Mouse (Mus musculus): ENCODE results near the gene Olfr131. TPM values are rescaled to one million over a fixed set of nuclear protein-coding genes. Genes with fewer than 3 reads are reported as not detected.

Olfr131 gene
- not detected for total RNA-seq (2023)

GRCm38 (mm10) chr17:38088593-38088992 is at the start of gene Olfr131:
Gene Olfr131, minus strand, starts transcription at chr17:38088693.

DNA sequence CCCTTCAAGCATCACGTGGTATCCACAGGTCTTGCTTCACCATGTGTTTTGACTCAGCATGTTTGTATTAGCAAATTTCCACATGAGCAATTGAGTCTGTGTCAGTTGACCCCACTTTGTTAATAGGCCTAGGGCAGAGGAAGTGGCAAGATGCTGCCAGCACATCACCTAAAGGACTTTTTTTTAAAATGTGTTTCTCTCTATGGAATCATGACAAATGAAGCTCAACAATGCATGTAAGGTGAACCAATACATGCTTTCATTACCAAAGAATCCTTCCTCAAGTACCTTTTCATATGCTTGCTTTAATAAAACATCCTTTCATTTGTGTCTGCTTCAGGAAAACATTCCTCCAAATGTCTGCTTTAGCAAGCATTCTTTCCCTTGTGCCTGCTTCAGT is 45.9 kb upstream of the Olfr131 start, which contains the start of gene Olfr132:
TSS of gene Olfr132 (minus strand) at position 101 of the 400 bp plus-strand sequence.

GRCm38 (mm10) chr17:38063621-38064020 is 24.9 kb downstream of the Olfr131 start, which contains the start of gene Olfr130:
Gene Olfr130, plus strand, starts transcription at chr17:38063921.

GRCm38 (mm10) chr17:38059979-38060378 is 28.5 kb downstream of the Olfr131 start, which contains the start of gene Olfr129:
Gene Olfr129, minus strand, starts transcription at chr17:38060079.

Other genes with a start within 250 kb of the Olfr131 start
- gene Olfr126, start 241.2 kb downstream of the Olfr131 start, total RNA-seq (2023): not detected
- not detected for gene Olfr127, start 188.3 kb downstream of the Olfr131 start, total RNA-seq (2023)
- not detected for gene Olfr128, start 168.1 kb downstream of the Olfr131 start, total RNA-seq (2023)
- not detected for gene Olfr761, start 135.6 kb downstream of the Olfr131 start, total RNA-seq (2023)
- gene Olfr129, start 28.6 kb downstream of the Olfr131 start, total RNA-seq (2023): not detected
- gene Olfr130, start 24.8 kb downstream of the Olfr131 start, total RNA-seq (2023): not detected
- gene Olfr132, start 45.8 kb upstream of the Olfr131 start, total RNA-seq (2023): not detected
- not detected for gene Olfr133, start 56.6 kb upstream of the Olfr131 start, total RNA-seq (2023)
- not detected for gene Olfr134, start 82.7 kb upstream of the Olfr131 start, total RNA-seq (2023)
- not detected for gene Olfr135, start 115.6 kb upstream of the Olfr131 start, total RNA-seq (2023)
- not detected for gene Olfr138, start 172.3 kb upstream of the Olfr131 start, total RNA-seq (2023)
- gene Olfr137, start 218.9 kb upstream of the Olfr131 start, total RNA-seq (2023): not detected
- not detected for gene Olfr136, start 241.1 kb upstream of the Olfr131 start, total RNA-seq (2023)

All from monocyte, adult 59 days (primary cell).